Mouse (Mus musculus) intestine, postnatal 0 days (tissue): Measurements from ENCODE around the gene Rfk. TPM values are rescaled to one million over a fixed set of nuclear protein-coding genes. Genes with fewer than 3 reads are reported as not detected.

ENCODE experiments used
- ATAC-seq: fragments of 200-750 bp; cut with Nextera tagmentation; 2 replicates; pipeline ENCODE4 v1.8.0; 2017; ENCODE audit warnings: mild to moderate bottlenecking, moderate TSS enrichment, moderate library complexity
- H3K27ac ChIP-seq: fragments of 300-500 bp; sonication (generic); 2 replicates; pipeline ENCODE4 v1.5.1; 2014; ENCODE audit warnings: mild to moderate bottlenecking, low read depth, low read length, moderate library complexity
- H3K27me3 ChIP-seq: fragments of 300-500 bp; sonication (generic); replicated peaks from 2 replicates; pipeline ENCODE4 v1.6.1; 2014; ENCODE audit warnings: low read length, mixed read lengths; ENCODE audit not compliant: control insufficient read depth, insufficient read depth
- H3K36me3 ChIP-seq: fragments of 300-500 bp; sonication (generic); 2 replicates; pipeline ENCODE4 v1.6.1; 2014; ENCODE audit warnings: mild to moderate bottlenecking, moderate library complexity; ENCODE audit not compliant: control insufficient read depth, insufficient read depth
- H3K4me1 ChIP-seq: fragments of 300-500 bp; sonication (generic); replicated peaks from 2 replicates; pipeline ENCODE4 v1.6.1; 2014; ENCODE audit warnings: antibody characterized with exemption, low read length, mixed read lengths; ENCODE audit not compliant: control insufficient read depth, insufficient read depth
- H3K4me2 ChIP-seq: fragments of 300-500 bp; sonication (generic); replicated peaks from 2 replicates; pipeline ENCODE4 v1.6.1; 2014; ENCODE audit warnings: low read depth, mild to moderate bottlenecking, moderate library complexity
- H3K4me3 ChIP-seq: fragments of 300-500 bp; sonication (generic); 2 replicates; pipeline ENCODE4 v1.5.1; 2014; ENCODE audit warnings: low read depth, low read length
- H3K9ac ChIP-seq: fragments of 300-500 bp; sonication (generic); 2 replicates; pipeline ENCODE4 v1.6.1; 2014; ENCODE audit warnings: mild to moderate bottlenecking, low read depth, low read length
- H3K9me3 ChIP-seq: fragments of 300-500 bp; sonication (generic); 2 replicates; pipeline ENCODE4 v1.6.1; 2016; ENCODE audit warnings: mixed run types; ENCODE audit not compliant: control insufficient read depth
- CTCF ChIP-seq: sonication (generic); IDR thresholded peaks from 2 replicates; pipeline ENCODE4 v1.5.1; 2016; ENCODE audit warnings: low read depth, mild to moderate bottlenecking, control low read depth, antibody characterized with exemption, moderate library complexity
- WGBS: fragments of 180-500 bp; shearing (Covaris S2); extraction: QIAGEN DNeasy Blood & Tissue Kit; methylation state at CpG from one replicate; pipeline ENCODE4 v1.1.7; 2014; 5-methylcytosine and 5-hydroxymethylcytosine counted together
- polyA plus RNA-seq: library from polyadenylated mRNA; unstranded; fragments of >200 nt; fragmentation: Nextera tagmentation; extraction: Ambion mirVana; gene quantifications from 2 replicates; pipeline ENCODE4 v1.2.1, GENCODE M21; 2015

The Rfk gene
- polyA plus RNA-seq, 1 experiment from 2014 or later, result 484 TPM

DNA sequence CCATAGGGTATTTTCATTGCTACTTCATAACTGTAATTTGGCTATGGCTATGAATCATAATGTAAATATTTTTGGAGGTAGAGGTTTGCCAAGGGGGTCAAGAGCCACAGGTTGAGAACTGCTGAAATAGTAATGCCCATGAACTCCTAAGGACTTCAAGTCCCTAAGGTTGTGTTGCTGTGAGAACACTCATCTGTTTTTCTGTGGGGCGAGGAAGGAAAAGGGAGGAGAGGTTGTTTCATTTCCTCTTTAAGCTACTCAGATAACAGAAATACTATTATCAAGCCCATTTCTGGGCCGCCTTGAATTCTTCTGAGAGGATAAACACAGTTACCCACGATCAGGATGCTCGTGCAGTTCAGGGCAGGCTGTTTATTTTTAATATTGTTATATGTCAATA is 3.0 kb downstream of the Rfk start:
- WGBS, result 74% methylated on average over 4 of the region's 4 CpGs

GRCm38 (mm10) chr19:17397922-17398321 is 4.1 kb downstream of the Rfk start:
- Histone ChIP-seq H3K9ac (no peak overlapping the region), H3K4me3 (no peak overlapping the region), H3K4me1 (peaks cover 4% of the 10 kb centered on the region; the same call in 1 of the 2 replicates), H3K4me2 (no peak overlapping the region), H3K27me3 (no peaks in the 10 kb centered on the region), H3K9me3 (no peaks in the 10 kb centered on the region), H3K36me3 (peaks cover 27% of the 10 kb centered on the region), H3K27ac (no peak overlapping the region)
- WGBS, result 71% methylated on average over 5 of the region's 5 CpGs
- no peak for ATAC-seq
- TF ChIP-seq CTCF, result no peak; the same call in 1 of the 2 replicates

More for the DNA sequence above, 3.0 kb downstream of the Rfk start:
- H3K4me2 ChIP-seq, result peak overlapping the region; percentile 71; the same call in 1 of the 2 replicates
- H3K9me3 ChIP-seq, result no peaks in the 10 kb centered on the region
- H3K4me3 ChIP-seq, result no peak overlapping the region
- no peak for TF ChIP-seq CTCF
- H3K27ac ChIP-seq, result no peak overlapping the region; the same call in 1 of the 2 replicates
- ATAC-seq, result no peak
- no peak overlapping the region for H3K9ac ChIP-seq
- H3K36me3 ChIP-seq, result peaks cover 27% of the 10 kb centered on the region
- H3K4me1 ChIP-seq, result peaks cover 4% of the 10 kb centered on the region; the same call in 1 of the 2 replicates
- no peaks in the 10 kb centered on the region for H3K27me3 ChIP-seq

DNA sequence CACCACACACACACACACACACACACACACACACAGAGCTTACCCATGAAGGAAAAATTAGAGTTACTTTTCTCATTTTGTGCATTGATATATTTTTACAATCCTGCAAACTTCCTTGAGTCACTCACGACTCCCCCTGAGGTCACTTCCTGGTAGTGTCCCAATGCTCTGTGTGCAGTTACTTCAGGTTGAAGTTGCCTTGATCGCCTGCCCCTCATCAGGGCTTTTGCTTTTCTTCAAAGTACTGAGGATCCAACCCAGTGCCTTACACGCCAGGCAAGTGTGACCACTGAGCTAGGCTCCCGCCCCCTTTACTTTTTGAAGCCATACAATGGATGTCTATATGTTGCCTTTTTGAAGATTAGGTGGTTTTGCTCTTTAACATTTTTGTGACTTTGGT is 6.1 kb downstream of the Rfk start:
- H3K4me2 ChIP-seq, result no peak overlapping the region
- peaks cover 27% of the 10 kb centered on the region for H3K36me3 ChIP-seq
- H3K27me3 ChIP-seq, result no peaks in the 10 kb centered on the region
- no peak for ATAC-seq
- peaks cover 4% of the 10 kb centered on the region; the same call in 1 of the 2 replicates for H3K4me1 ChIP-seq
- no peak overlapping the region for H3K9ac ChIP-seq
- 78% methylated on average over 4 of the region's 4 CpGs for WGBS
- peak; percentile 33; the same call in 1 of the 2 replicates for TF ChIP-seq CTCF
- no peaks in the 10 kb centered on the region for H3K9me3 ChIP-seq
- no peak overlapping the region for H3K4me3 ChIP-seq
- no peak overlapping the region for H3K27ac ChIP-seq

DNA sequence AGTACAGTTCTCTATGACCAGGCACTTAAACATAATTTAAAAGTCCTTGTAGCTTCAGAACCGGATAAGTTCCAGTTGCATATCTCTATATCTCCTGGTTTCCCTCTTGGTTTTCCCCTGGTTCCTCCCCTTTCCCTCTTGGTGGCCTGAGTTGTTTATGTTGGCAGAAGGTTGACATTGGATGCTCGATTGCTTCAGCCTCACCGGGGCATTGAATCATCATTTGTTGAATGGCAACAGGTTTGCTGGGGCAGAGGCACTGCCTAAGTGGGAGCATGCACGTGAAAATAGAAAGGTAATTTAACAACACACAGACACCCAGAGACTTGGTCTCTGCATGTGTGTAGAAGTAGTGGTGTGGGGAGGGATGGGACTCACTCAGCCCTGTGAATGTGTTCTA is 6.7 kb downstream of the Rfk start:
- H3K27me3 ChIP-seq, result no peaks in the 10 kb centered on the region
- no peak overlapping the region for H3K27ac ChIP-seq
- WGBS, result 79% methylated on average over 4 of the region's 4 CpGs
- TF ChIP-seq CTCF, result no peak
- peaks cover 3% of the 10 kb centered on the region; the same call in 1 of the 2 replicates for H3K4me1 ChIP-seq
- no peaks in the 10 kb centered on the region for H3K9me3 ChIP-seq
- peaks cover 27% of the 10 kb centered on the region for H3K36me3 ChIP-seq
- ATAC-seq, result no peak
- no peak overlapping the region for H3K4me2 ChIP-seq
- no peak overlapping the region for H3K9ac ChIP-seq
- H3K4me3 ChIP-seq, result no peak overlapping the region

DNA sequence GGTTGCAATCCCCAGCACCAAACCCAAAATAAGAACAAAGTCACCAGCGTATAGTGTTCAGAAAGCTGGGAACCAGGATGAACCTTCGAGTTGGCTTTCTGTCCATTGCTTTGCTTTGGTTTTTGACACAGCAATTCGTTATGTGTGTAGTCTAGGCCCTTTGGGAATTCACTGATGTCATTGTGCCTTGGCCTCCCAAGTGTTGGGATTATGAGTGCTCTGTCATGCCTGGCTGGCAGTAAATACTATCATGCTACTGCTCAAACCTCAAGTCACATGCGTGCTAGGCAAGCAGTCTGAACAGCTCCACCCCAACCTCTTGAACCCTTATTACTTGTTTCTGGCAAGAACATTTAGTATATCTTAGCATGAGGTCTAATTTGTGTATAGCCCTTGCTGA is 9.3 kb downstream of the Rfk start:
- H3K36me3 ChIP-seq, result peaks cover 25% of the 10 kb centered on the region
- H3K27ac ChIP-seq, result peak overlapping the region; percentile 79
- 77% methylated on average over 4 of the region's 4 CpGs for WGBS

GRCm38 (mm10) chr19:17406823-17407222 is 13.0 kb downstream of the Rfk start:
- Histone ChIP-seq H3K27ac (no peak overlapping the region), H3K4me3 (no peak overlapping the region), H3K36me3 (no peaks in the 10 kb centered on the region), H3K9ac (no peak overlapping the region), H3K9me3 (no peaks in the 10 kb centered on the region), H3K4me1 (0 out of 2 replicates have a peak, but pooled peaks cover 4% of the 10 kb centered on the region), H3K4me2 (no peak overlapping the region), H3K27me3 (no peaks in the 10 kb centered on the region)
- TF ChIP-seq CTCF, result no peak
- WGBS, result 93% methylated on average over 5 of the region's 5 CpGs
- no peak for ATAC-seq

More for the DNA sequence above, 9.3 kb downstream of the Rfk start:
- H3K4me1 ChIP-seq, result no peaks in the 10 kb centered on the region
- no peak overlapping the region for H3K4me2 ChIP-seq
- no peaks in the 10 kb centered on the region for H3K27me3 ChIP-seq
- TF ChIP-seq CTCF, result no peak
- ATAC-seq, result peak; percentile 88
- H3K9me3 ChIP-seq, result no peaks in the 10 kb centered on the region
- H3K9ac ChIP-seq, result no peak overlapping the region
- no peak overlapping the region for H3K4me3 ChIP-seq

DNA sequence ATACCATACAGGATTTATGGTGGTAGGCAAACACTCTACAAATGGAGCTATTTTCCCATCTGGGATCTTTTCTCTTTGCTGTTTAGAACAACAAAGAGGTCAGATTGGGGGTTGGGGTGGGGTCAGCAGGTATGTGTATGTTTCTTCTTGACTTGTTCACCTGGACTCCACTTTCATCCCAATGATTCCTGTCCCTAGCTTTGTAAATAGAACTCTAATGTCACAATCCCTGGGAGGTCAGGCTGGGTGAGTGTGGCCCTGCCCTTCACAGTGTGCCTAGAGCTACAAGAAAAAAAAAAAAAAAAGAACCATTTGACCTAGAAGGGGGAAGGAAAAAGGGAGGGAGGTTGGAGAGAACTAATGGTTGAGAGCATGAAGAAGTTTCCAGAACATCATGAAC is 14.7 kb downstream of the Rfk start:
- H3K9me3 ChIP-seq, result no peaks in the 10 kb centered on the region
- peaks cover 4% of the 10 kb centered on the region; the same call in 1 of the 2 replicates for H3K4me1 ChIP-seq
- H3K4me3 ChIP-seq, result no peak overlapping the region
- no peak for ATAC-seq
- H3K9ac ChIP-seq, result no peak overlapping the region
- no peak overlapping the region for H3K4me2 ChIP-seq
- H3K27ac ChIP-seq, result peak overlapping the region; percentile 24; the same call in 1 of the 2 replicates
- H3K27me3 ChIP-seq, result no peaks in the 10 kb centered on the region
- no peak for TF ChIP-seq CTCF
- H3K36me3 ChIP-seq, result no peaks in the 10 kb centered on the region
